Mouse (Mus musculus): Measurements from ENCODE around the gene Trip10.

- TF ChIP-seq MYC (IDR thresholded peaks at IDR 0.05; ENCODE audit: low read depth, low read length) (no peak), POLR2A (IDR thresholded peaks at IDR 0.05; ENCODE audit: control insufficient read depth in 1 of 2, insufficient read depth in 1 of 2, low read depth in 1 of 2, low read length in 2 of 2, poor library complexity in 1 of 2) (no peak), MYB (IDR thresholded peaks at IDR 0.05; ENCODE audit: low read depth, low read length) (no peak), TBP (IDR thresholded peaks at IDR 0.05; ENCODE audit: low read depth, low read length) (no peak), HCFC1 (IDR thresholded peaks at IDR 0.05; ENCODE audit: low read depth, low read length) (no peak), CTCF (IDR thresholded peaks at IDR 0.05 in 2 of 3, conservative IDR thresholded peaks at IDR 0.05 in 1 of 3; ENCODE audit: control insufficient read depth in 1 of 3, insufficient read depth in 1 of 3, low read depth in 2 of 3, low read length in 3 of 3, poor library complexity in 1 of 3, severe bottlenecking in 1 of 3) (no peak), NRF1 (IDR thresholded peaks at IDR 0.05; ENCODE audit: insufficient read depth, low read depth, low read length, poor library complexity, severe bottlenecking) (no peak)
These were observed 10.5 kb downstream of the Trip10 start for GRCm38 (mm10) chr17:57259742-57260141.

Measured in MEL (cell line).